Mouse (Mus musculus): ENCODE results near the gene Dscam.

DNA sequence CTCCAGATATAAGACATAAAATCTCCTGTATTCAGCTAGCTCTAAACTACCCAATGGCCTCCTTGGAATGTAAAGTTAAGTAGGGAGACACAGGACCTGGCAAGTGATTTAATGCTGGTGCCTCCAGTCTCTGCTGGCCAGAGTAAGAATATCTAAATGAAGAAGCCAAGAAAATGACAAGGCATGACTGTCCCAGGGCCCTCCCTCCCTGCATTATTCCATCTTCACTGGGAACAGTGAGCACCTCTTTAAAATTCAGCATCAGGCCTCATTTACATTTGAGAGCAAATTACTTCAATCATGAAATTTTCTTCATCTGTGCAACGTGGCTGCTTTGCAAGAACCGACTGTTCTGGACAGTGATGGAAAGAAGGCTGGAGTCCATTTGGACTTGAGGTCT is 86.9 kb downstream of the Dscam start:
- TF ChIP-seq CTCF (IDR thresholded peaks at IDR 0.05; ENCODE audit: low read depth, low read length) (no peak), POLR2A (IDR thresholded peaks at IDR 0.05; ENCODE audit: borderline replicate concordance, low read depth, low read length) (no peak)
